Mouse (Mus musculus): ENCODE results near the gene Cap2. TPM values are rescaled to one million over a fixed set of nuclear protein-coding genes. Genes with fewer than 3 reads are reported as not detected.

Cap2 gene
- polyA plus RNA-seq (2012; rRNA removed), result 18.7 and 23.6 TPM in 2 replicates

DNA sequence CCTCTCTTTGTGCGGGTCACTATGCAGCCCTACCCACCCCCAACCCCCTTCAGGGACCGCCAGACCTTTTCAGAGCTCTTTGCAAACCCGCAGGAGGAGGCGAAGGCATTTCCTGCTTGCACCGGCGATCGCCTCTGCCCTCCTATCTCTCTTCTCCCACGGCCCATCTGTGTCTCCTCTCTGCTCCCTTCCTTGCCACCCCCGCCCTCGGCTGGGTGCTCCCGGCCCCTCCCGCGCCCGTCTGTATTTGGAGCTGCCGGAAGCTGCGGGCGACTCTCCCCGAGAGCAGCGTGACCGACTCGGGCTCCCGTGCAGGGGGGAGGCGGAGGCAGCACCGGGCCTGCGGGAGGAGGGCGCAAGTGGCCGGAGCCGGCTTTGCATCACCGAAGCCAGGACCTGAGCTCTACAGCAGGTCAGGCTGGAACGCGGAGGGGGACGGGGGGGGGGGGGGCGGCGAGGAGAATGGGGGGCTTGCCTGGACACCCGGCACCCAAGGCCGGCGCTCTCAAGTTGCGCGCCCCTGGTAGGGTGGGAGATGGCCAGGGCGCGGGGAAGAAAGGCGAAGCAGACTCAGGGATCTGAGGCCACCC lies at the start of gene Cap2:
Cap2 (plus strand) TSS at position 49 of the 590 bp plus-strand sequence.

DNA sequence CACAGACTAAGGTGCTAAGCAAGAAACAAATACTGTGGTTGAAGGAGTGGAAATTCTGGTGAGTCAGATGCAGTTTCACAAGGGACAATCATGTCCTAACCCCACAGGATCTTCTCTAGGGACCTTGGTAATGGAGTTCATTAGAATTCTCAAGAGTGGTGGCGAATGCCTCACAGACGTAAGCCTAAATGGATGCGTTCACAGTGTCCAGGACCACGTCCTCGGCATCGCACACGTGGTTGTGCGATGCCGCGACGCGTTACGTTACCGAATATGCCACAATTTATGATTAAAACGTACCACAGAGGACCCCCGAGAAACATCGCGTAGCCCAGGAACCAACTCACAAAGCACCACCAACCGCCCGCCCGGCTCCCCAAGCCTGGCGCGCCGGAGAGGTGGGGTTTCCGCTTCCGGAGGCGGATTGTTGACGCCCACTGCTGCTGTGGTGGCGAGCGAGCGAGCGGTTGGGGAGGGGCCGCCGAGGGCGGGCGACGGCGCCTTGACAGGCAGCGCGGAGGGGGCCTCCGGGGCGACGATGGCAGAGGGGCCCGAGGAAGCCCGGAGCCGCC lies 167.5 kb downstream of the Cap2 start, which contains the start of gene Fam8a1:
Fam8a1 (plus strand) TSS at position 475 of the 572 bp plus-strand sequence.

Other genes starting within 250 kb of the Cap2 start
- gene Stmnd1, start 228.1 kb upstream of the Cap2 start, polyA plus RNA-seq (2012; rRNA removed), result 0.88 and 1.8 TPM in 2 replicates
- 101 and 120 TPM in 2 replicates for gene Rbm24, start 83.4 kb upstream of the Cap2 start, polyA plus RNA-seq (2012; rRNA removed)
- gene Fam8a1, start 167.7 kb downstream of the Cap2 start, polyA plus RNA-seq (2012; rRNA removed), result 36.8 and 52.4 TPM in 2 replicates
- 53.0 and 92.9 TPM in 2 replicates for gene Nup153, start 226.1 kb downstream of the Cap2 start, polyA plus RNA-seq (2012; rRNA removed)

Measured in ovary, adult 2 months (tissue).